Mouse (Mus musculus): ENCODE data around the gene Olfr1055. TPM values are rescaled to one million over a fixed set of nuclear protein-coding genes. Genes with fewer than 3 reads are reported as not detected.

Olfr1055 gene
- not detected for total RNA-seq (2023)

DNA sequence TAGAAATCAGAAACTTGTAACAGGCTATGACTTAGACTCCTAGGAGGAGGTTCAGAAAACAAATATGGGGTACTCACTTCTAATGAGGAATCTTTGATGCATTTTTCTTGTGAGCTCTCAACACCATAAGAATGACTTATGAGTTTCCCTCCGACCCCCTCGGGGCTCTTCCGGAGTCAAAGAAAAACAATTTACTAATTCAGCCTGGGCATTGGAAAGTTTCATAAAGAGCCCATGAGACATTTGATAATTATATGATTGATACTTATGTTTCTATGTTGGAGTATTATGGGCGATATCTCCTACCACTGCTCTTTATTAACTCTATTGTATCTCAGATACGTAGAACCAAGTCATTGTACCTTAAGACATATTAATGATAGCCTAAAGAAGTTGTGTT, at the start of gene Olfr1055:
Gene Olfr1055, minus strand, starts transcription at position 101 of the 400 bp plus-strand sequence.

GRCm38 (mm10) chr2:86388461-86388860, 38.4 kb upstream of the Olfr1055 start, which contains the start of gene Olfr1058:
TSS of gene Olfr1058 (minus strand) at chr2:86388561.

GRCm38 (mm10) chr2:86378293-86378692, 28.2 kb upstream of the Olfr1055 start, which contains the start of gene Olfr1057:
TSS of gene Olfr1057 (minus strand) at chr2:86378393.

DNA sequence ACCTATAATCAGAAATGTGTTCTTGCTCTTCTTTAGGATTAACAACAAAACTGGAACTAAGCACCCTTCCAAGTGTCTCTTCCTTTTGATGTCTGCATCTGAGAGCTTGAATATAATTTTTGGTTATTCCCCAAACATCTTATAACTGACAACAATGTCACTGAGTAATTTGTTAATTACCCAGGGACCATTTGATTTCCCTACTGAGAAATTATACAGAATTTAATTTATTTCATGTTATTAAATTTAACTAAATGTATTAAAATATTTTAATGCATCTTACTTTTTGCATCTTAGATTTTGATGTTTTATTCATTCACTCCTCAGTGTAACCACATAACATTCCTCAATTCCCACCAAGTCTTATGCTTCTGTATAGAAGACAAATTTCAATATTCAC, 12.3 kb upstream of the Olfr1055 start, which contains the start of gene Olfr1056:
Gene Olfr1056, minus strand, starts transcription at position 101 of the 400 bp plus-strand sequence.

DNA sequence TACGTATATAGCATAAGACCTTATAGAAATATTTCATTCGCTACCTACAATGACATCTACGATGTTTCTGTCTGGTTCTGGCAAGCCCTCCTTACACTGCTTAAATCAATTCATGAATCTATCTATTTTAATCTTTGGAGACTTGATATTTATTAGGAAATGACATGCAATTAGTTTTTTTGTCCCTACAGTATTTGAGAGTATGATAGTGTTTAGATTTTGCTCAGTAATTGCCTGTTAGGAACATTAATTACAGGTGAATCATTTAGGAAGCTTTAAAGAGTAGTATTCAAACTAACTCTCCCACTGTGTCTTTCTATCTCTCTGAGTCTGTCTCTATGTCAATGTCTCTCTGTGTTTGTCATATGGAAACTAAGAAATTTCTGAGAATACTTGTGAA, 14.8 kb downstream of the Olfr1055 start, which contains the start of gene Olfr1054:
Gene Olfr1054, minus strand, starts transcription at position 101 of the 400 bp plus-strand sequence.

DNA sequence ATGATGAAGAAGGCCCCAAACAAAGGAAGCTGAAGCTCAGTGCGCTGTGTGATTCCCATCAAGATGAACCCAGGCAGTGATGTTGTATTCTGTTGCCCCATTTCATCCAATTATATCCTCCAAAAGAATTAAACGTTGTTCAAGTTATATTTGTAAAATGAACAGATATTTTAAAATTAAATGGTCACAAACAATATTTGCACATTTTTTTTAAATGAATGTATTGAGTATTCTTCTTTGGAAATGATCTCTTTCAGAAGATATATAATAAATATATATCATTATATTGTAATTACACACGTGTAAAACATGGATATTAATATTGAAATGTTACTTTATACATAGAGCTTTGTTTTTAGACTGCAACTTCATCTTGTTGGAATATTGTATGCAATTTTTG, 34.9 kb downstream of the Olfr1055 start, which contains the start of gene Olfr1053:
Gene Olfr1053, minus strand, starts transcription at position 101 of the 400 bp plus-strand sequence.

Other genes starting within 250 kb of the Olfr1055 start
- gene Olfr1039, start 214.4 kb downstream of the Olfr1055 start, total RNA-seq (2023): not detected
- not detected for gene Olfr1040, start 203.6 kb downstream of the Olfr1055 start, total RNA-seq (2023)
- gene Olfr1042, start 188.4 kb downstream of the Olfr1055 start, total RNA-seq (2023): not detected
- gene Olfr1043, start 182.8 kb downstream of the Olfr1055 start, total RNA-seq (2023): not detected
- gene Olfr1044, start 172.5 kb downstream of the Olfr1055 start, total RNA-seq (2023): not detected
- gene Olfr52, start 164.6 kb downstream of the Olfr1055 start, total RNA-seq (2023): not detected
- not detected for gene Olfr1045, start 147.3 kb downstream of the Olfr1055 start, total RNA-seq (2023)
- not detected for gene Olfr1046, start 131.0 kb downstream of the Olfr1055 start, total RNA-seq (2023)
- gene Olfr1047, start 118.9 kb downstream of the Olfr1055 start, total RNA-seq (2023): not detected
- not detected for gene Olfr1048, start 110.0 kb downstream of the Olfr1055 start, total RNA-seq (2023)
- not detected for gene Olfr1049, start 92.0 kb downstream of the Olfr1055 start, total RNA-seq (2023)
- not detected for gene Olfr1051, start 71.2 kb downstream of the Olfr1055 start, total RNA-seq (2023)
- gene Olfr1052, start 57.8 kb downstream of the Olfr1055 start, total RNA-seq (2023): not detected
- gene Olfr1053, start 35.0 kb downstream of the Olfr1055 start, total RNA-seq (2023): not detected
- not detected for gene Olfr1054, start 14.9 kb downstream of the Olfr1055 start, total RNA-seq (2023)
- not detected for gene Olfr1056, start 12.2 kb upstream of the Olfr1055 start, total RNA-seq (2023)
- not detected for gene Olfr1057, start 28.1 kb upstream of the Olfr1055 start, total RNA-seq (2023)
- gene Olfr1058, start 38.3 kb upstream of the Olfr1055 start, total RNA-seq (2023): not detected
- gene Olfr1061, start 63.8 kb upstream of the Olfr1055 start, total RNA-seq (2023): not detected
- not detected for gene Olfr1062, start 76.5 kb upstream of the Olfr1055 start, total RNA-seq (2023)
- not detected for gene Olfr1065, start 100.3 kb upstream of the Olfr1055 start, total RNA-seq (2023)
- gene Olfr1066, start 106.0 kb upstream of the Olfr1055 start, total RNA-seq (2023): not detected
- not detected for gene Olfr228, start 137.1 kb upstream of the Olfr1055 start, total RNA-seq (2023)
- gene Olfr1076, start 158.2 kb upstream of the Olfr1055 start, total RNA-seq (2023): not detected
- not detected for gene Olfr1079, start 192.2 kb upstream of the Olfr1055 start, total RNA-seq (2023)
- gene Olfr1080, start 208.0 kb upstream of the Olfr1055 start, total RNA-seq (2023): not detected
- gene Olfr1082, start 248.7 kb upstream of the Olfr1055 start, total RNA-seq (2023): not detected